Mouse (Mus musculus) kidney, embryonic 16.5 days (tissue): ENCODE data around the gene Gna12. TPM values are rescaled to one million over a fixed set of nuclear protein-coding genes. Genes with fewer than 3 reads are reported as not detected.

Experiments used
- ATAC-seq: fragments of 200-750 bp; cut with Nextera tagmentation; 2 replicates; pipeline ENCODE4 v1.8.0; 2017; ENCODE audit warnings: moderate TSS enrichment; ENCODE audit not compliant: low FRiP score, low TSS enrichment
- H3K27ac ChIP-seq: fragments of 300-500 bp; sonication (generic); 2 replicates; pipeline ENCODE4 v1.5.1; 2014; ENCODE audit warnings: low read length
- H3K27me3 ChIP-seq: fragments of 300-500 bp; sonication (generic); 2 replicates; pipeline ENCODE4 v1.6.1; 2014; ENCODE audit warnings: low read length, control low read depth, mixed read lengths; ENCODE audit not compliant: insufficient read depth
- H3K36me3 ChIP-seq: fragments of 300-500 bp; sonication (generic); 2 replicates; pipeline ENCODE4 v1.6.1; 2014; ENCODE audit warnings: low read length, control low read depth, mixed read lengths; ENCODE audit not compliant: insufficient read depth
- H3K4me1 ChIP-seq: fragments of 300-500 bp; sonication (generic); 2 replicates; pipeline ENCODE4 v1.6.1; 2014; ENCODE audit warnings: low read length, control low read depth, mixed read lengths; ENCODE audit not compliant: insufficient read depth
- H3K4me2 ChIP-seq: fragments of 300-500 bp; sonication (generic); replicated peaks from 2 replicates; pipeline ENCODE4 v1.6.1; 2014; ENCODE audit warnings: low read depth, low read length
- H3K4me3 ChIP-seq: fragments of 300-500 bp; sonication (generic); 2 replicates; pipeline ENCODE4 v1.5.1; 2014; ENCODE audit warnings: mild to moderate bottlenecking, low read length
- H3K9ac ChIP-seq: fragments of 300-500 bp; sonication (generic); replicated peaks from 2 replicates; pipeline ENCODE4 v1.6.1; 2014; ENCODE audit warnings: low read length
- H3K9me3 ChIP-seq: fragments of 300-500 bp; sonication (generic); 2 replicates; pipeline ENCODE4 v1.6.1; 2016; ENCODE audit warnings: low read length, control low read depth
- WGBS: fragments of 180-500 bp; shearing (Covaris S2); extraction: QIAGEN DNeasy Blood & Tissue Kit; methylation state at CpG from one replicate; pipeline ENCODE4 v1.1.7; 2014; 5-methylcytosine and 5-hydroxymethylcytosine counted together
- polyA plus RNA-seq: library from polyadenylated mRNA; unstranded; fragments of >200 nt; fragmentation: Nextera tagmentation; extraction: Ambion mirVana; gene quantifications from 2 replicates; pipeline ENCODE4 v1.2.1, GENCODE M21; 2015

Gene Gna12
- polyA plus RNA-seq, 1 experiment from 2014 or later = 10.0 TPM

DNA sequence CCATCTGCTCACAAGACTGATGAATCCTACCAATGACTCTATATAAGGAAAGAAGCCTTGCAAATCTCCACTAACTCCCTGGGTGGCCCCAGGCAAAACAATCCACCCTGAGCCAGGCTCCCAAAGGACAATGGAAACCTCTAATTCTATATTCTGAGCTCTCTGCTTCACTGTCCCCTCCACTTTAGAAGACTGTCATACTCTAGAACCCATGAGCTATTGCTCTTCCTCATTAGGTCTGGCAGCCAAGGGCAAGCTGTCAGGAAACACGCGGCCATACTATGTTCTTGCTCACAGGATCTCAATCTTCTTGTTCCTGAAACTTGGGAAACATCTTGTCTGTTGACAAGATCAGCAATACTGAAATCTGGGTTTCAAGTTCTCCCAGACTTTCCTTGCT, 24.0 kb downstream of the Gna12 start:
- 79% methylated on average over 2 of the region's 2 CpGs for whole genome bisulfite sequencing
- Histone ChIP-seq H3K4me1 (peaks cover 19% of the 10 kb centered on the region), H3K9me3 (no peaks in the 10 kb centered on the region), H3K36me3 (no peaks in the 10 kb centered on the region), H3K4me2 (no peak overlapping the region), H3K4me3 (no peak overlapping the region), H3K9ac (no peak overlapping the region), H3K27me3 (no peaks in the 10 kb centered on the region), H3K27ac (no peak overlapping the region)
- ATAC-seq = no peak

DNA sequence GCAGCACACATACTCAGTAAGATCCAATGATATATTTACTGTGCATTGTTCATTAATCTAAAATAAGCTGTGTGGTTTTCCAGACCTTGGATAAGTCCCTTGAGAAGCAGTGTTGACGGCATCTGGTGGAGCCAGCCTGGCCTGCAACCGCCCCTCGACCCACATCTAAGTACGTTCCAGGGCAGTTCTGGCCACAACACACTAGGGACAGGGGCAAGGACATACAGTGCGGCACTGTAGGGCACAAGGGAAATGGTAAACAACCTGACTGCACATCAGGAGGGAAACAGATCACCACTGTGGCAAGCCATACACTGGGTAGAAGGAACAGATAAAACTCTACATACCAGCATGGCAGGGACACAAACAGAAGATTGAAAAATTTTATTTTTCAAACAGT, 28.4 kb downstream of the Gna12 start:
- ATAC-seq = no peak
- Histone ChIP-seq H3K4me3 (no peak overlapping the region), H3K36me3 (no peaks in the 10 kb centered on the region), H3K27me3 (no peaks in the 10 kb centered on the region), H3K4me2 (no peak overlapping the region), H3K27ac (no peak overlapping the region), H3K9ac (no peak overlapping the region), H3K9me3 (no peaks in the 10 kb centered on the region), H3K4me1 (peaks cover 9% of the 10 kb centered on the region; the same call in 1 of the 2 replicates)
- WGBS = 85% methylated on average over 5 of the region's 5 CpGs

DNA sequence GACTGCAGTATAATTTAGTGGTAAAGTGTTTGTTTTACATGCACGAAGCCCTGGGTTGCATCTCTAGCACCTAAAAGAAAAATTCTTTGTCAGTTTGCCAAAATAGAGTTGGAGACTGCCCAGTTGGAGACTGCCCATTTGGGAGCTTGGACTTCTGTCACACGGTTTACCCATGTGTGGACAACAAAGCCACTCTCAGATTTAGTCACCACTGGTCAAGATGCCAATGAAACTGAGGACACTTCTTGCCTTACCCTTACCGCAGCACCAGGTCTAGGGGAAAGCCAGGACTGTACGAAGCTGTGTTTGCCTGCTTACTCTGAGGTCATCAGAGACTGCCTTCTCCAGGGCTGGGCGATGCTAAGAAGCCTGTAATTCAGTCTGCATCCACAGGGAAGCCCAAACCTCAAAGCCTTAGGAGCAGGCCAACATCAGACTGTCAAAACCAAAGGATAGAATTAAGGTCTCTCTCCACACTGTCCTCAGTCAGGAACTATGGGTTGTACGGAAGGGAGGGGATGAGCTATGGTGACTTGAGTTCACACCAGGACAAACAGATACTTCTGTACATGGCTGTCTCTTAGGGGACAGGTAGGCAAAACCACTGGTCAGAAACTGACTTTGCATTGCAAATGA, 29.8 kb downstream of the Gna12 start:
- Histone ChIP-seq H3K27me3 (no peaks in the 10 kb centered on the region), H3K9me3 (no peaks in the 10 kb centered on the region), H3K4me3 (no peak overlapping the region), H3K27ac (no peak overlapping the region), H3K4me1 (peaks cover 13% of the 10 kb centered on the region; the same call in 1 of the 2 replicates), H3K36me3 (no peaks in the 10 kb centered on the region), H3K9ac (no peak overlapping the region), H3K4me2 (no peak overlapping the region)
- WGBS = 82% methylated on average over 6 of the region's 6 CpGs
- no peak for ATAC-seq

- 66% methylated on average over 2 of the region's 2 CpGs for WGBS
- no peak for ATAC-seq
- Histone ChIP-seq H3K4me3 (no peak overlapping the region), H3K27ac (no peak overlapping the region), H3K9me3 (no peaks in the 10 kb centered on the region), H3K4me2 (no peak overlapping the region), H3K9ac (no peak overlapping the region), H3K4me1 (peaks cover 20% of the 10 kb centered on the region), H3K36me3 (no peaks in the 10 kb centered on the region), H3K27me3 (no peaks in the 10 kb centered on the region)
These were observed 31.0 kb downstream of the Gna12 start for GRCm38 (mm10) chr5:140799190-140799589.

GRCm38 (mm10) chr5:140798775-140799174, 31.5 kb downstream of the Gna12 start:
- H3K4me1 ChIP-seq = peaks cover 20% of the 10 kb centered on the region
- no peak overlapping the region for H3K27ac ChIP-seq
- H3K36me3 ChIP-seq = no peaks in the 10 kb centered on the region
- no peak overlapping the region for H3K4me2 ChIP-seq
- WGBS = 71% methylated on average over 5 of the region's 5 CpGs
- ATAC-seq = no peak
- no peak overlapping the region for H3K9ac ChIP-seq
- no peaks in the 10 kb centered on the region for H3K27me3 ChIP-seq
- no peaks in the 10 kb centered on the region for H3K9me3 ChIP-seq
- no peak overlapping the region for H3K4me3 ChIP-seq

GRCm38 (mm10) chr5:140798158-140798557, 32.1 kb downstream of the Gna12 start:
- no peak overlapping the region for H3K4me2 ChIP-seq
- WGBS = 80% methylated on average over 7 of the region's 7 CpGs
- no peak overlapping the region for H3K9ac ChIP-seq
- no peaks in the 10 kb centered on the region for H3K27me3 ChIP-seq
- no peak overlapping the region for H3K4me3 ChIP-seq
- peaks cover 20% of the 10 kb centered on the region for H3K4me1 ChIP-seq
- ATAC-seq = no peak
- H3K9me3 ChIP-seq = no peaks in the 10 kb centered on the region
- 0 out of 2 replicates have a peak overlapping the region, but pooled peaks have one; percentile 13 for H3K27ac ChIP-seq
- no peaks in the 10 kb centered on the region for H3K36me3 ChIP-seq

DNA sequence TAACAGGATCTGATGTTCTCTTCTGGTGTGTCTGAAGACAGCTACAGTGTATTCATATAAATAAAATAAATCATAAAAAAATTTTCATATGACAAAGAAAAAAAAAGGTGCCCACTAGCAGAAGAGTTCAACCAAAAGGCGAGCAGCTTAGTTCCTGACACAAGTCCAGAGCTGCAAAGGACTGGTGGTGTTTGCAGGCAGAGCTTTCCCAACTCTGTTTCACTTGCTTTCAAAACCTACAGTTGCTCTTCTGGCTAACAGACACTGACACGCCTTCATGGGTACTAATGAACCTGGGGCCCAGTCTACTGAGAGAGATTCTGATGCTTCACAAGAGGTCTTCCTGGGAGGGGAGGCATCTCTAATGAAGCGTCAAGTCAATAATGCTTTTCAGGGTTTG, 34.2 kb downstream of the Gna12 start:
- Histone ChIP-seq H3K36me3 (no peaks in the 10 kb centered on the region), H3K4me2 (no peak overlapping the region)

GRCm38 (mm10) chr5:140795176-140795575, 35.1 kb downstream of the Gna12 start:
- H3K27ac ChIP-seq = no peak overlapping the region; the same call in 1 of the 2 replicates
- H3K27me3 ChIP-seq = no peaks in the 10 kb centered on the region
- H3K4me2 ChIP-seq = no peak overlapping the region
- no peak overlapping the region for H3K9ac ChIP-seq
- H3K36me3 ChIP-seq = no peaks in the 10 kb centered on the region
- peaks cover 46% of the 10 kb centered on the region for H3K4me1 ChIP-seq
- 56% methylated on average over 2 of the region's 2 CpGs for WGBS
- H3K9me3 ChIP-seq = no peaks in the 10 kb centered on the region
- H3K4me3 ChIP-seq = no peak overlapping the region
- ATAC-seq = no peak

More for the DNA sequence above, 34.2 kb downstream of the Gna12 start:
- Histone ChIP-seq H3K9me3 (no peaks in the 10 kb centered on the region), H3K9ac (no peak overlapping the region), H3K27me3 (no peaks in the 10 kb centered on the region), H3K4me3 (no peak overlapping the region), H3K27ac (no peak overlapping the region), H3K4me1 (peaks cover 38% of the 10 kb centered on the region)
- 66% methylated on average over 3 of the region's 3 CpGs for WGBS
- ATAC-seq = no peak

DNA sequence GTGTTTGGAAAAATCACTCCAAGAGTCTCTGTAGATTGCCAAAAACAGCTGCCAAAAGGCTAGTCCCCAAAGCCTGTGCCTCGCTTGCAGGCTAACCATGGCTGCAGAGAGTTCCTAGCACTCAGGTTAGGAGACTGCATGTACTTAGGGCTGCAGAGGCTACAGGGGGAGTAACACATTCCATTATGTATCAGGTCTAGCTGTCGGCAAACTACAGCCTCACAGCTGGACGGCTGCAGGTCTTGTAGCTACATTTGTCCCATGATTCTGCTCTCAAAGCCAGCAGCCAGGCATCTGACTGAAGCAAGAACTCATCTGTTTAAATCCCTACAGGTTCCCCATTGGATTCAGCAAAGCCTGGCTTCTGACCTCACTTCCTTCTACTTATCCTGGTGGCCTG, 35.5 kb downstream of the Gna12 start:
- H3K27ac ChIP-seq = no peak overlapping the region; the same call in 1 of the 2 replicates
- H3K36me3 ChIP-seq = no peaks in the 10 kb centered on the region
- no peak overlapping the region for H3K4me2 ChIP-seq
- H3K9me3 ChIP-seq = no peaks in the 10 kb centered on the region
- no peak for ATAC-seq
- H3K27me3 ChIP-seq = no peaks in the 10 kb centered on the region
- no peak overlapping the region for H3K9ac ChIP-seq
- H3K4me3 ChIP-seq = no peak overlapping the region
- peaks cover 51% of the 10 kb centered on the region for H3K4me1 ChIP-seq
- 55% methylated on average over 3 of the region's 3 CpGs for WGBS

DNA sequence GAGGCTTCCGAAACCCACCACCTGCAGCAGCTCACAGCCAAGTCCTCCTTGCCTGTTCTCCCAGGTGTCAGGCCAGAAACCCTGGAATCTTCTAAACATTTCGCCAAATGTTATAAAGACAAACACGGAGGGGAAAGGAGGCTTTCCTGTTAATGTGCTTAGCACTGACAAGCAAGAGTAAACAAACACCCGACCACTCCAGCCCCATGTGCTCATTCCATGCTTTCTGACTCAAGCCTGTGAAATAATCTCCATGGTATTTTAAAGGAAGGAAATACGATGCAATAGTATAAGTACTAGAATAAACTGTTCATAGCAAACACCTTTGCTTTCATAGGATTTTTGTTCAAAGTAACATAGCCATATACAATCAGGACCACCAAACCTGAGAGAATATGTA, 38.0 kb downstream of the Gna12 start:
- Histone ChIP-seq H3K4me2 (no peak overlapping the region), H3K27me3 (no peaks in the 10 kb centered on the region), H3K9ac (no peak overlapping the region), H3K27ac (peak overlapping the region; percentile 95), H3K9me3 (no peaks in the 10 kb centered on the region), H3K36me3 (no peaks in the 10 kb centered on the region), H3K4me3 (no peak overlapping the region), H3K4me1 (peaks cover 53% of the 10 kb centered on the region)
- no peak for ATAC-seq
- WGBS = 41% methylated on average over 5 of the region's 5 CpGs
